Mouse (Mus musculus) myocyte (in vitro differentiated cells): ENCODE data around the gene Tmem8b. TPM values are rescaled to one million over a fixed set of nuclear protein-coding genes. Genes with fewer than 3 reads are reported as not detected.

ENCODE experiments used
- H3K27me3 ChIP-seq: one replicate; pipeline ENCODE4 v1.6.1; 2011; ENCODE audit not compliant: control insufficient read depth, insufficient read depth, insufficient read length
- H3K36me3 ChIP-seq: one replicate; pipeline ENCODE4 v1.6.1; 2011; ENCODE audit not compliant: control insufficient read depth, insufficient read depth
- H3K4me2 ChIP-seq: one replicate; pipeline ENCODE4 v1.6.1; 2011; ENCODE audit warnings: low read depth, control low read depth
- H3K4me3 ChIP-seq: one replicate; pipeline ENCODE4 v1.5.1; 2011; ENCODE audit warnings: mild to moderate bottlenecking, control low read depth, moderate library complexity
- H3K79me2 ChIP-seq: one replicate; pipeline ENCODE4 v1.6.1; 2011; ENCODE audit not compliant: control insufficient read depth, insufficient read depth
- H3ac ChIP-seq: one replicate; pipeline ENCODE4 v1.6.1; 2011; ENCODE audit not compliant: control insufficient read depth, insufficient read length
- CEBPB ChIP-seq: IDR thresholded peaks from 2 replicates; pipeline ENCODE4 v1.6.1; 2011; ENCODE audit warnings: mild to moderate bottlenecking, moderate library complexity; ENCODE audit not compliant: poor library complexity, insufficient read depth, severe bottlenecking
- E2F4 ChIP-seq: IDR thresholded peaks from one replicate; pipeline ENCODE4 v1.6.1; 2011; ENCODE audit warnings: mild to moderate bottlenecking, control low read depth, moderate library complexity; ENCODE audit not compliant: insufficient read depth
- MAX ChIP-seq: IDR thresholded peaks from one replicate; pipeline ENCODE4 v1.6.1; 2011; ENCODE audit warnings: low read depth, mild to moderate bottlenecking, control low read depth
- MYOD1 ChIP-seq, 3 experiments: IDR thresholded peaks; one replicate each; pipeline ENCODE4 v1.6.1; 2011; ENCODE audit warnings: control low read depth in 2 of 3, low read depth in 2 of 3, mild to moderate bottlenecking in 2 of 3, moderate library complexity in 1 of 3; ENCODE audit not compliant: insufficient read length in 2 of 3, control insufficient read depth in 1 of 3
- MYOG ChIP-seq, 3 experiments: IDR thresholded peaks; one replicate each; pipeline ENCODE4 v1.6.1; 2011; ENCODE audit warnings: control low read depth in 2 of 3, low read depth in 2 of 3, mild to moderate bottlenecking in 2 of 3; ENCODE audit not compliant: insufficient read length in 2 of 3, control insufficient read depth in 1 of 3, insufficient read depth in 1 of 3
- POLR2A ChIP-seq: IDR thresholded peaks from one replicate; pipeline ENCODE4 v1.6.1; 2011; ENCODE audit warnings: low read depth, mild to moderate bottlenecking, control low read depth, moderate library complexity; ENCODE audit not compliant: insufficient read length
- POLR2AphosphoS2 ChIP-seq: IDR thresholded peaks from one replicate; pipeline ENCODE4 v1.6.1; 2011; ENCODE audit warnings: low read depth, control low read depth; ENCODE audit not compliant: insufficient read length
- REST ChIP-seq: IDR thresholded peaks from one replicate; pipeline ENCODE4 v1.6.1; 2011; ENCODE audit warnings: mild to moderate bottlenecking, control low read depth, moderate library complexity; ENCODE audit not compliant: insufficient read depth, insufficient read length
- SRF ChIP-seq: IDR thresholded peaks from one replicate; pipeline ENCODE4 v1.6.1; 2011; ENCODE audit warnings: low read depth; ENCODE audit not compliant: control insufficient read depth, insufficient read length
- TCF12 ChIP-seq: IDR thresholded peaks from one replicate; pipeline ENCODE4 v1.6.1; 2011; ENCODE audit warnings: mild to moderate bottlenecking, control low read depth; ENCODE audit not compliant: poor library complexity, insufficient read depth, severe bottlenecking
- TCF3 ChIP-seq: IDR thresholded peaks from one replicate; pipeline ENCODE4 v1.6.1; 2011; ENCODE audit warnings: low read depth, control low read depth; ENCODE audit not compliant: insufficient read length
- USF1 ChIP-seq: IDR thresholded peaks from one replicate; pipeline ENCODE4 v1.6.1; 2011; ENCODE audit warnings: low read depth, mild to moderate bottlenecking, control low read depth, moderate library complexity
- polyA plus RNA-seq: library from polyadenylated mRNA; unstranded; fragments of >200 nt; fragmentation: generic; extraction: Trizol; gene quantifications from one replicate; pipeline ENCODE4 v1.2.1, GENCODE M21; 2012; ENCODE audit warnings: missing spikeins

Tmem8b gene
- polyA plus RNA-seq, 1 experiment, result 1.7 TPM

DNA sequence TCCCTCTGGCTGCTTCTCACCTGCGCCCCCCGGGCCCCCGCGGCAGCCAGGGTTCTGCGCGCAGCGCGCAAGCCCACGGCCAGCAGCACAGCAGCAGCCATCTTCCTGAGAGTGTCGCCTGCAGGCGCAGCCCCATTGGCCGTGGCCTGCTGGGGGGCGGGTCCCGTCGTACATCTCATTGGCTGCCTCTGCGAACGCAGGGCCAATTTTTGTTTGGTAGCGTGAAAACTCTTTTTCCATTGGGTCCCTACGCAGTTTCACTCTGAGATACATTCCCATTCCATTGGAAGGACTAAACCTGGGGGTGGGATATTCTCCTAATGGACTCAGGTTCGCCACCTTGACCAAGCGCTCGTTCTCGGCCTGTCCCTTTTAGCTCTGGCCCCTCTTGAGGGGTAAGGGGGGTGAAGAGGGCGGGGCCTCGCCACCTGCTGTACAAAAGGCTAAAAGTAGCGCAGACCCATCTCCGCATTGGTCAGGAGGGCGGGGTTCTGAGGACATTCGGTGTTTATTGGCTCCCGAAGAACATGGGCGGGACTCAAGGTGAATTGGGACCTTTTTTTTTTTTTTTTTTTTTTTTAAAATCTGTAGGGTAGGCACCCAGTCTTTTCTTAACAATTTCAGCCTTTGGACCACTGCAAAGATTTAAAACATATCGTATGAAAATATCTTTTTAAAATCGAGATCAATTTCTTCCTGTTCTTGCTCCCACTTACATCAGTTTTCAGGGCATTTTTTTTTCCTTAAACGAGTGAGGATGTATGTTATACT lies 12.2 kb upstream of the Tmem8b start, which contains the start of gene Hint2:
Gene Hint2 (minus strand): TSS at position 128 of the 771 bp plus-strand sequence.
- Histone ChIP-seq H3K4me2 (peak within 1 kb of the TSS; percentile 78), H3K4me3 (peak within 1 kb of the TSS; percentile 34), H3K36me3 (no peaks in the 10 kb centered on the region), H3ac (peak within 1 kb of the TSS; percentile 17), H3K27me3 (peaks cover 30% of the 10 kb centered on the region), H3K79me2 (no peaks in the 10 kb centered on the region)
- TF ChIP-seq TCF12, result no peak
- peak; percentile 92 for TF ChIP-seq POLR2A
- TF ChIP-seq MYOD1 (IDR thresholded peaks at IDR 0.05; ENCODE audit: control insufficient read depth in 1 of 3, insufficient read length in 2 of 3, low read depth in 2 of 3), result peak in 1 of 3 experiments; percentile 43
- no peak for TF ChIP-seq TCF3
- TF ChIP-seq MYOG (IDR thresholded peaks at IDR 0.05; ENCODE audit: control insufficient read depth in 1 of 3, insufficient read depth in 1 of 3, insufficient read length in 2 of 3, low read depth in 2 of 3), result peak in 1 of 3 experiments; percentile 31
- no peak for TF ChIP-seq USF1
- TF ChIP-seq MAX, result no peak
- peak; percentile 84 for TF ChIP-seq POLR2AphosphoS2
- no peak for TF ChIP-seq REST
- TF ChIP-seq CEBPB, result no peak

DNA sequence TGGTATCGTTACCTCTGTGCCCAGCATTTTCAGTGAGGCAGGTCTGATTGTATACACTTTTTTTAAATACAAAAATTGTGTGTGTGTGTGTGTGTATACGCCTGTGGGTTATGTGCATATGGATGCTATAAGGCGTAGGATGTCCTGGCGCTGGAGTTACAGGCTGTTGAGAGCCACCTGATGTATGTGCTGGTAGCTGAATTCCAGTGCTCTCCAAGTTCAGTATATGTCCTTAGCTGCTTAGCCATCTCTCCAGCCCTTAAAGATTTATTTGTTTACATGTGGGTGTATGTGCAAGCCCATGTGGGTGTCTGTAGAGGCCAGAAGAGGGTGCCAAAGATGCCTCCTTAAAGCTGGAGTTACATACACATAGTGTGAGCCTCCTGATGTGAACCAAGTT lies 11.6 kb upstream of the Tmem8b start:
- Histone ChIP-seq H3K36me3 (no peaks in the 10 kb centered on the region), H3K4me3 (peak overlapping the region; percentile 34), H3K4me2 (peak overlapping the region; percentile 76), H3ac (no peak overlapping the region), H3K27me3 (peaks cover 36% of the 10 kb centered on the region), H3K79me2 (no peaks in the 10 kb centered on the region)
- TF ChIP-seq MYOG (IDR thresholded peaks at IDR 0.05; ENCODE audit: control insufficient read depth in 1 of 3, insufficient read depth in 1 of 3, insufficient read length in 2 of 3, low read depth in 2 of 3), result no peak
- TF ChIP-seq POLR2AphosphoS2, result no peak
- no peak for TF ChIP-seq E2F4
- no peak for TF ChIP-seq MYOD1 (IDR thresholded peaks at IDR 0.05; ENCODE audit: control insufficient read depth in 1 of 3, insufficient read length in 2 of 3, low read depth in 2 of 3)
- no peak for TF ChIP-seq USF1
- TF ChIP-seq CEBPB, result no peak
- no peak for TF ChIP-seq POLR2A
- no peak for TF ChIP-seq SRF
- TF ChIP-seq TCF12, result no peak
- TF ChIP-seq TCF3, result no peak
- no peak for TF ChIP-seq REST
- no peak for TF ChIP-seq MAX

DNA sequence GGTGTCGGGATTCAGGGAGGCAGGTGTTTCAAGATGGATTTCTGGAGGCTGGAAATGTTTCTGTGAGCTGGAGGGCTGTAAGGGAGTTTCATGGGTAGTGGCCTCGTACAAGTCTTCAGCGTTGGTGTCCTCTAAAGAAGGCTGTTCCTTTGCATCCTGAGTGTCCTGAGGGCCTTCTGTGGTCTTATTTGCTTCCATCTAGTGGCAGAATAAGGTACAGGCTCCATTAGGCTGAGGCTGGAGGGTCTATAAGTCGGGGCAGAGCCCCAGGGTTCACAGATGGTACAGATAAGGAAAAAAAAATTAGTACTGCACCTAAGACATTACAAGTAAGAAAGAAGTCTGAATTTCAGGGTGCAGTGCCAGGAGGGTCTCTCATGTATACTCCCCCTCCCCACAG lies 2.4 kb upstream of the Tmem8b start:
- no peaks in the 10 kb centered on the region for H3K36me3 ChIP-seq
- TF ChIP-seq MAX (no peak), POLR2AphosphoS2 (no peak), TCF12 (no peak), TCF3 (no peak), MYOG (IDR thresholded peaks at IDR 0.05; ENCODE audit: control insufficient read depth in 1 of 3, insufficient read depth in 1 of 3, insufficient read length in 2 of 3, low read depth in 2 of 3) (no peak), MYOD1 (IDR thresholded peaks at IDR 0.05; ENCODE audit: control insufficient read depth in 1 of 3, insufficient read length in 2 of 3, low read depth in 2 of 3) (no peak), USF1 (no peak), POLR2A (no peak), CEBPB (no peak), E2F4 (no peak), REST (no peak), SRF (no peak)
- H3ac ChIP-seq, result no peak overlapping the region
- H3K4me3 ChIP-seq, result no peak overlapping the region
- peaks cover 44% of the 10 kb centered on the region for H3K27me3 ChIP-seq
- no peaks in the 10 kb centered on the region for H3K79me2 ChIP-seq
- H3K4me2 ChIP-seq, result no peak overlapping the region

DNA sequence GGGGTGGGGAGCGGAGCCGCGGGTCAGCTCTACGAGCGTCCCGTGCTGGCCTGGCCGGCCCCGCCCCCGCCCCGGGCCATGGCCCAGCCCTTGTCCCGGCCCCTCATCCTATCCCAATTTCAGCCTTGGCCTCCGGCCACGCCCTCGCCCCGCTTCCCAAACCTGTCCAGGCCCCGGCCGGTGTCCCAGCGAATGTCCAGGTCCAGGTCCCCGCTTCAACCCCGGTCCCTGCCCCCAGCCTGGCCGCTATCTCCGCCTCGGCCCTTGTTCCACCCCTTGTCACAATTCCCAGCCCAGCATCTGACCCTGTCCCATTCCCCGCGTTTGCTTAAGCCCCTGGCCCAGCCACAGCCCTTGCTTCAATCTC lies 640 bp downstream of the Tmem8b start:
- peaks cover 36% of the 10 kb centered on the region for H3K27me3 ChIP-seq
- H3ac ChIP-seq, result peak overlapping the region; percentile 52
- H3K4me3 ChIP-seq, result peak overlapping the region; percentile 10
- no peaks in the 10 kb centered on the region for H3K79me2 ChIP-seq
- TF ChIP-seq TCF3, result no peak
- TF ChIP-seq CEBPB, result no peak
- no peak for TF ChIP-seq POLR2A
- TF ChIP-seq POLR2AphosphoS2, result no peak
- no peak for TF ChIP-seq MAX
- no peaks in the 10 kb centered on the region for H3K36me3 ChIP-seq
- peak overlapping the region; percentile 75 for H3K4me2 ChIP-seq

DNA sequence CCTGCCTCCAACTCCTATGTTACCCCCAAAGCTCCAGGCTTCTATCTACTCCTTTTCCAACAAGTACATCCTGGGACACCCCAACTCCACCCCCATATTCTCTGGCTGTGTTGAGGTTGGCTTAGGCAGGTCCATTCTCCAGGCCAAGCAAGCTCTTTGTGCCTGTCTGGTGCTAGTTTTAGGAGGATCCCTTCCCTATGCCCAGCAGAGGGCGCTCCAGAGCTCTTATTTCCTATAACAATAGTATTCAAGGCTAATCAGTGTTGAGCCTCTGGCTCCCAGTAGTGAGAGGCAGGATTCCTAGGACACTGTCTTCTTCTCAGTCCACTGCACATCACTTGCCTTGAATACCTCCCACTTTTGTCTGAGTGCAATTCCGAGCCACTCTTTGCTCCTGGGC lies 3.3 kb downstream of the Tmem8b start:
- H3K4me3 ChIP-seq, result no peak overlapping the region
- H3K79me2 ChIP-seq, result no peaks in the 10 kb centered on the region
- H3ac ChIP-seq, result no peak overlapping the region
- H3K27me3 ChIP-seq, result peaks cover 27% of the 10 kb centered on the region
- H3K36me3 ChIP-seq, result no peaks in the 10 kb centered on the region
- TF ChIP-seq POLR2A, result no peak
- TF ChIP-seq USF1, result no peak
- TF ChIP-seq MYOG (IDR thresholded peaks at IDR 0.05; ENCODE audit: control insufficient read depth in 1 of 3, insufficient read depth in 1 of 3, insufficient read length in 2 of 3, low read depth in 2 of 3), result no peak
- TF ChIP-seq MAX, result no peak
- TF ChIP-seq REST, result no peak
- no peak for TF ChIP-seq TCF3
- TF ChIP-seq MYOD1 (IDR thresholded peaks at IDR 0.05; ENCODE audit: control insufficient read depth in 1 of 3, insufficient read length in 2 of 3, low read depth in 2 of 3), result no peak
- TF ChIP-seq E2F4, result no peak
- TF ChIP-seq POLR2AphosphoS2, result no peak
- no peak overlapping the region for H3K4me2 ChIP-seq
